Mouse (Mus musculus): ENCODE results near the gene Jaml.
A peak's percentile ranks its signal among the peaks of the same experiment; 100 is the strongest.
"Not testable (repeated sequence)": the region's sequence is repeated elsewhere in the genome, so short reads cannot be mapped to it uniquely, and the experiment has no call there.

Jaml gene

DNA sequence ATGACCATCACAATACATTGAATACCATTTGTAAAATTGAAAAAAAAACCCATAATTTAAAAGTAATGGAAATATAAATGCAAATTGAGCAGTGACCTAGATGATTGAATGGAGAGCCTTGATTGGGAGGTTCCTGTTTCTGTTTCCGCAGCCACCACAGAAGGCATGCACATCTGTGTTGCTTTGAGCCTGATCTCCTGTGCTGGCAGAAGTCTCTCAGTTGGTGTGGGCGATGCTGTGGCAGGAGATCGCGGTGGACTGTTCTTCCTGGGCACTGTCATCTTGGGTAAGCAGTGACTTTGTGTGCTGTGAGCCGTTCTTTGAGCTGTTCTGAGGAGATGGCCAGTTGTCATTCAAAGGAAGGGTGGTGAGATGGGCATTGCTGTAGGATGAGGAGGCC, at the start of gene Jaml:
Gene Jaml (plus strand): TSS at position 173 of the 400 bp plus-strand sequence.
- peak; percentile 58 for DNase-seq

DNA sequence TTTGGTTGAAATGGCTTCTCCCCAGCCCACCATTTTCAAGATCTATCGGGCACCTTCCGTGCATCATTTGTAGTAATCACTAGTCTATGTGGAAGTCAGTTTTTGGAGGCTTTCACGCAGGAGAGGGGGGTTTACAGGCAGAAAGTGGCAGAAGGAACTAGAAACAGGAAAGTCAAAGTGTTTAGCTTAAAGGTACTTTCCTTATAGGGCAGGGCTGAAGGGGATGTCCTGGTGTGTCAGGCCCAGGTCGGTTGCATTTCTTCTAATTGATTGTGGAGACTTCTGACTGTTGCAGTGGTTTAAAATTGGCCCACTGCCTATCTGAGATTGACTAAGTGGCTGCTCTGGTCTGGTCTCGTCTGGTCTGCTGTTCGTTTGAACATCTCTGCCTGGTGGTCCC, 48.6 kb upstream of the Jaml start:
- DNase-seq, result no peak

DNA sequence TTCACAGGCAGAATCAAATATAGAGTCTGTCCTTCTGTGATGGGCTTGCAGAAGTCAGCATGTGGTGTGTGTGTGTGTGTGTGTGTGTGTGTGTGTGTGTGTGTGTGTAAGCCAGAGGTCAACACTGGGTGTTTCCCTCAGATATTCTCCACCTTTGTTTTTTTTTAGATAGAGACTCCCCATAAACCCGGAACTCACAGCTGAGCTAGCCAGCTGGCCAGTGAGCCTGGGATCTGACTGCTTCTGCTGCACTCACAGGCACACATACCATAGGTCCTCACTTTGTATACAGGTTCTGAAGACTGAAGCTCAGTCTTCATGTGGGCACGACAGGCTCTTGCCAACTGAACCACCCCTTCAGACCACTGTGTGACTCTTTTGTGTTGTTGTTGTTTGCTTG, 46.7 kb upstream of the Jaml start:
- no peak for DNase-seq

DNA sequence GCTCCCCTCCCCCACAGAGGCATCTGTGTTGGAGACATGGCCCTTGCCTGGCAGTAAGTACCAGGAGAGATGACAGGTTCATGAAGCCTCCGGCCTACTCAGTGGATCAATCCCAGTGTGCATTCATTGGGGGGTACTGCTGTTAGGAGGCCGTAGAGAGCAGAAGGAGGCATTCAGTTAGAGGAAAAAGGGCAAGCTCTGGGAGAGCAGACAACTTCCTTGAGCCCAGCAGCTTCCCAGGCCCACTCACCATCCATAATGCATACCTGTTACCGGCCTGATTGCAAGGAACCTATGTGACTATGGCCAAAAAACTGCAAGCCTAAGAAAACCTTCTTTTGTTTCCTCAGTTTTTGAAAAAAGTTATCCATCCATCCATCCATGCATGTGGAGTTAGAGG, 44.5 kb upstream of the Jaml start:
- DNase-seq, result no peak

DNA sequence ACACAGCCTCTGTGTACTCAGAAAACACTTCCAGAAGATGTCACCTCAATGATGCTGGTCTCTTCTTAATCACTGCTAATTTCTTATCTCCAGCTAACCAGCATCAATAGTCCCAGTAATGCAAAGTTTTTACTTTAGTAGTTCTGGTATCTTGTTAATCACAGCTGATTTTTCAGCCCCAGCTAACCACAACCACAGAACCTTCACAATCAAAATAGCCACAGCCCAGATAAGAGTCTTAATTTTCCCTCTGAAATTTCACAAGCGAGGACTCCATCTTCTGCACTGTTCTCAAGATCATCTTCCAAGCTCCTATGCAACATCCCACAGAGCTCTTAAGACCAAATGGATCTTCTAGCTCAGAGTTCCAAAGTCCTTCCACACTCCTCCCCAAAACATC, 41.2 kb upstream of the Jaml start:
- not testable (repeated sequence) for DNase-seq

DNA sequence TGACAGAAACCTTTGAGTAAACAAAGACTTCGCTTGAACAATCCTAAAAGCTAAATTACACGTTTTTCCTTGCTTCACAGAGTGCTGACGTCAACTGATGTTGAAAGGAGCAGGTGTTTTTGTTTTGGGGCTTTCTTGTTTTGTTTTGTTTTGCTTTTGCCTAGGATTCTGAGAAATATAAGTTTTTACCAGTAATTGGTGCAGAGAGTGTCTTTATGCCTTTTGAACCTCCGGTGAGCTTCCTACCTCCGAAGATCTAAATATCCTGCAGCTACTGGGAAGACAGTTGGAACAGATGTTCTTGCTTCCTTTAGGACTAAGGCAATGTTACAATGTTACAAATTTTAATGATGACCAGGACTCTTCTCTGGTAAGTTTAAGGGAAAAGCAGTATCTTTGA, 39.5 kb upstream of the Jaml start, which contains the start of gene Mpzl2:
Gene Mpzl2 (plus strand): TSS at position 301 of the 400 bp plus-strand sequence.
- no peak for DNase-seq

DNA sequence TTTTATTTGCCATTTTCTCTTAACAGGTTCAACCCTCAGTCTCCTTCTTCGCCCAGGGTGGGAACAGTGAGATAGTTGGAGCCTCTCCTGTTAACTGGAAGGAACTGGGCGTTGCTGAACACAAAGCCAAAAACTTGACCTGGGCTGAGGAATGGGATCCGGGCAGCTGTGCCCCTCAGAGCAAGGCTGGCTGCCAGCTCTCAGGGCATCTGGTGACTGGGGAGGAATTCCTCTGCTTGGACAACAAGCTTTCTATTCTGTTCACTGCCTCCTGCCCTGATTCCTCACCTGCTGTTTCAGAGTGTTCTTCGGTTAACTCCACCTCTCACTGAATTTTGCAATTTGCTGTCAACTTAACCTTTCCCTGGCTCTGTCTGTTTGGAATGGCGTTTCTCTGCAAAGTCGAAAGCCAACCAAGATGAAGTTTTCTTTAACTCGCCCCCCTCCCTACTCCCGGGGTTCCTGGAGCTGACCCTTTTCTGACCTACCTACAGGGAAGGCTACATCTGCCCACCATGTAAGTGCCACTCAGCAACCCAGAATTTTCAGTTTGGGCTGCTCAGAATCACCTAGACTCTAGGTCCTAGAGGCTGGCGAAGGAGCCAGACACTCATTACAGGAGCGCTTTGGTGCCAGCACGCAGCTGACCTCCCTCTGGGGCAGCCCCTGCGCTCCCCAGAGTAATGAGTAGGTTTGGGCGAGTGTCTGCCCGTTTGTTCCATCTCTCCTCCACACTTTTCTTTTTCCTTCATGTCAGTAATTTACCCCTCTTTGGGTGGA, 38.7 kb upstream of the Jaml start:
- DNase-seq, result no peak

DNA sequence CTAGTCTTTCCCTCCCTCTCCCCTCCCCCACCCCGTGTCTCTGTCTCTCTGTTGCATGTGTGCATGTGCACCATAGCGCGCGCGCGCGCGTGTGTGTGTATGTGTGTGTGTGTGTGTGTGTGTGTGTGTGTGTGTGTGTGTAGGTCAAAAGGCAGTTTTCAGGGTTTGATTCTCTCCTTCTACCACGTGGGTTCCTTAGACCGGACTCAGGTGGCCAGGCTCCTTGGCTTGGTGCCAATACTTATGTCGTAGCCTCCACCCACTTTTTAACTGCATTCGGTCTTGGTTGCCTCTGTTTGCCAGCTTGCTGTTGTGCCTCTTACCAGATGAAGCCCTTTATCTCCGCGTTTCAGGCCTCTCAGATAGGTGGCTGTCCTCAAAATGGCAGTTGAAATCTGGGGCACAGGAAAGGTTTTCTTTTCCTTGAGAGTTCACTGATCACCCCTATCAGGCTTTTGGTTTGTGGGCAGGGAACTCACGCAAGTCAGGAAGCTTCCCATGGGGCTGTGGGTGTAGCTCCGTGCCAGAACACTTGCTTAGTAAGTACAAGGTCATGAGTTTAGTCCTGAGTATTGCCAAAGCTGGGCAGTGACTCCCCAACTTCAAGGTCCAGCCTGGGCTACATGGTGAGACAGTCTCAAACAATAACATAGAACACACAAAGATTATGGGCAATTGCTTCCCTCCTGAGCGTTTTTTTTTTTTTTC, 37.7 kb upstream of the Jaml start:
- no peak for DNase-seq

DNA sequence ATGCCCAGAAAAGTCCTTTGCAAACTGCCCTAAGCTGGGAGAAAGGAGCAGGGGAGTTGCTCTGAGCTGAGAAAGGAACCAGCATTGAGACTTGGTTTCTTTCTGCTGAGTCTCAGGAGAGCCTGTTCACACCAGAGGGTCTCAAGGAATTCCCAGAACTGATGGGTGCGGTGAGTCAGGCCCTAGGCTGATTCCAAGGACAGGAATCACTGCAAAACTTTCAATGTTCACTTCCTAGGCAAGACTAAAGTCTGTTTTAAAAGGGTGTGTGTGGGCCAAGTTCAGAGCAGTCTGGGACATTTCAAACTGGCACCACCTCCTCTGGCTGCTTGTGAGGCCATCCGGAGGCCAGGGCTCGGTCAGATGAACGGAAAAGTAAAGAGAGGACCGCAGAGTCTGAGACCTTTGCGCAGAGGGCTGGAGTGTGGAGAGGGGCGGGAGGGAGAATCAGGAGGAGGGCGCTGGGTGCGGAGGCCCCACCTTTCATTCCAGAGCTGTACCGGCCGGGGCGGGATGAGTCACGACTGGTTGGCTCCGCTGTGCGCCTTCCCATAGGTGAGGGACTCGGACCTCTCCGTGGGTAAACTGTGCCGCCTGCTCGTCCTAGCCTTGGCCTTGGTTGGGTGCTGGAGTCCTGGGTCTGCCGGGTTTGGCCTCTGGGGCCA, 36.8 kb upstream of the Jaml start:
- DNase-seq, result no peak

DNA sequence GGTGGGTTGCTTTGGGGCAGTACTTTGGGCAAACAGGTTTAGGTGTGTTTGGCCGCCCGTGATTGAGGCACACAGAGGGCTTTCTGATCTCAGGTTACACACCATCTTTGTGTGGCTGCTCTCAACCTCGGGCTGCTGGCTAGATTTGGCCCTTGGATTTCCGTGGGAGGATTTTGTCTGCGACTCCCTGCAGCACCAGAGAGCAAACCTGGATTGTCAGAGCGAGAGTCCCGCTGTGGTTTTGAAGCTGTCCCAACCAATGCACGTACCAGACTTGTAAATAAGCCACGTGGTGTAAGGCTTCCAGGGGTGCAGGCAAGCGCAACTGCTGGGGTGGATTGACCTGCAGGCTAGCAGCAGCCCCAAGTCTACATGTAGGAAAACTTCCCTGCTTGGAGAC, 36.0 kb upstream of the Jaml start:
- no peak for DNase-seq

DNA sequence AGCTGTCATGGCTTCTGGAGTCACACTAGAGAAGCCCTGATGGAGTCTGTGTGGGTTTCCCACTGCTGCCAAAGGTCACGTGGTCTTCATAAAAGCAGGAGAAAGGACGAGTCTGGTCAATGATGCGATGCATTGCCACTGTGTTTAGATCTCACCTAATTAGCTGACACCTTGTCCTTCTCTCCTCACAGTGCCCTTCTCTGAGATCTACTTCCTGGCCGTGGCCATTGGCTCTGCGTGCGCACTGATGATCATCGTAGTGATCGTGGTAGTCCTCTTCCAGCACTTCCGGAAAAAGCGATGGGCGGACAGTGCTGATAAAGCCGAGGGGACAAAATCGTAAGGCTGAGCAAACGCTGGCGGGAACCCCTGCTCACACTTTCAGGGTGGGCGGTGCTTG, 32.0 kb upstream of the Jaml start:
- DNase-seq, result no peak

DNA sequence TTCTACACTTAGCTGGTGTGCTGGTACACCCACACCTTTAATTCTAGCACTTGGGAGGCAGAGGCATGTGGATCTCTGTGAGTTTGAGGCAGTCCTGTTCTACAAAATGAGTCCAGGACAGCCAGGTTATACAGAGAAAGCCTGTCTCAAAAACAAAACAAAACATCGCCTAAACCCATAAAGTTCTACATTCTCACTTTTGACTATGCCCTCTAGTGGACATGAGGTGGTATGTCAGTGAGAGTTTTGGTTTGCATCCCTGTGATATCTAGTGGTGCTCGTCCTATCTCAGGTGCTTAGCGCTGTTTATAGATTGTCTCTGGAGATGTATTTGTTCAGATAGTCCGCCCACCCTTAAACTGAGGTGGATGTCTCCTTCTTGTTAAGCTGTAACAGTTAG, 30.5 kb upstream of the Jaml start:
- DNase-seq, result peak; percentile 46

DNA sequence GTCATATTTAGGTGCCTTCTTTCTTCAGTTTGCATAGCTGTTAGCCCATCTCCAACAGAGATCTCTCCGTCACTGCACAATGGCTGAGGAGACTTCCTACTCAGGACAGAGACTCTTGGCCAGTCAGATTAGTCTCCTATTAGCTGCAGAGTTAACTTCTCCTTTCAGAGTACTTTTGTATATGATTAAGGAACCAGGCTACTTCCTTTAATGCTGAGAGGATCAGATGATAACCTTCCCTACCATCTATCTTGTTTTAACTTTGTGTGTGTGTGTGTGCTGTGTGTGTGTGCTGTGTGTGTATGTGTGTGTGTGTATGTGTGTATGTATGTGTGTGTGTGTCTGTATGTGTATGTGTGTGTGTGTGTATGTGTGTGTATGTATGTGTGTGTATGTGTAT, 29.3 kb upstream of the Jaml start:
- no peak for DNase-seq

DNA sequence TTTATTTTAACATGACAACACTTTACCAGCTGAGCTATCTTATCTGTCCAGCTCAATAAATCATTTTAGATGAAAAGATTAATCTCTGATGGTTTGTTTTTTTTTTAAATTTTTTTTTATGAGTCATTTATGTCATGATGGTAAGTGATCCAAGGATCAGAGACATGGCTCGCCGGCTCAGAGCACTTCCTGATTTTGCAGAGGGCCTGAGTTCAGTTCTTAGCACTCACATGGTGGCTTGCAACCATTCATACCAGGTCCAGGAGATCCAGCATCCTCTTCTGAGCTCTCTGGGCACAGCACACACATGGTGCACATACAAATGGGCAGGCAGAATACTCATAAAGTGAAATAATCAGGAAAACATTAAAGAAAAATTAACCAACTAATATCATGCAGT, 28.7 kb upstream of the Jaml start:
- no peak for DNase-seq

DNA sequence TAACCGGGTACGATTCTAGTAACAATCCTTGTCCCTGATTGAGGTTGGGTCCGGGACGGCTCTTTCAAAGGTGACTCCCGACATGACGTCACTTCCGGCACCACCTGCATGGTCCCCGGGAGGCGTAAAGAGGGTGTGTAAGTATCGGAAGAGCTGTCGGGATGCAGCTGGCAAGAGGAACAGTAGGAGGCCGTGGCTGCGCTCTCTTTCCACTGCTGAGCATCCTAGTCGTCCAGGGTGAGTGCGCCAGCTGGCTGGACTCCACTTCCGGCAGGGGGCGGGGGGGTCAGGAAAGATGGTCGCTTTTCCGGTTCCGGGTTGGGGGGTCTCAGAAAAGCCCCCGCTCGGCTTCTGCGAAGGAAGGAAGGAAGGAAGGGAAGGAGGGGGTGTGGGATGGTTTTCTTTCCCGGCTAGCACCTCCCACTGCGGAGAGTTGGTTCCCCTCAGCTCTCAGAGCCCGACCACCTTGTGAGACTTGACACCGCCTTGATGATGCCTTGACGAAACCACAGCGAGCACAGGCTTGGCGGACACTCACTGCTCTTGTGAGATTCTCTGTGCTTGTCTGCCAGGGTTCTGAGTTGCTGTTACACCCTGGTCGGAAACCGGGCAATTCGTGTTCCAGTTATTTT, 23.8 kb upstream of the Jaml start, which contains the start of gene Mpzl3:
Gene Mpzl3 (plus strand): TSS at position 105 of the 632 bp plus-strand sequence.
- DNase-seq, result peak; percentile 89

DNA sequence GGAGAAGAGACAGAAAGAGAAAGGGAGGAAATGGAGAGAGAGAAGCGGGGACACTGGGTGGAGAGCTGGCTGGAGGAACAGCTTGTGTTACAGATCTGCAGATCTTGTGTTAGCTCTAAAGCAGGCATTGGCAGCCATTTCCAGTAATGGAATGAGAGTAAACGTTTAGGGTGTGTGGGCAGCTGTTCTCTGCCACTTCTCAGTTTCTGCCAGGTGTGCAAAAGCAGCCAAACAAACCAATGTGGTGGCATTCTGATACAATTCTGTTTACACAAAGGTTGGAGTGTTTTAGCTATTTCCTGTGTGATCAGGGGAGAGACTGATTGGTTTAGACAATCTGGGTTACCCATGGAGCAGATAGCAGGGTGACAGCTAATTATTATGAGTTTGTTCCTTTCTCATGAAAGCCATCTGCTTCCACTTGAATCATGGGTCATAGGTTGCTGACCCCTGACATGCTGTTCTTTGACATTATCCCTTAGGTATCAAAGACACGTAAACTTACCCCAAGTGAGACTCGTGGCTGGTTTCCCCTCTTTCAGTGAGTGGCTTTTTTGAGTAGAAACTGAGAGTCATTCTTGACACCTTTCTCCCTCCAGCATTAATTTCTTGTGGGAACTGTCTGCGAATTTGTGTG, 20.6 kb upstream of the Jaml start:
- DNase-seq, result peak; percentile 47

DNA sequence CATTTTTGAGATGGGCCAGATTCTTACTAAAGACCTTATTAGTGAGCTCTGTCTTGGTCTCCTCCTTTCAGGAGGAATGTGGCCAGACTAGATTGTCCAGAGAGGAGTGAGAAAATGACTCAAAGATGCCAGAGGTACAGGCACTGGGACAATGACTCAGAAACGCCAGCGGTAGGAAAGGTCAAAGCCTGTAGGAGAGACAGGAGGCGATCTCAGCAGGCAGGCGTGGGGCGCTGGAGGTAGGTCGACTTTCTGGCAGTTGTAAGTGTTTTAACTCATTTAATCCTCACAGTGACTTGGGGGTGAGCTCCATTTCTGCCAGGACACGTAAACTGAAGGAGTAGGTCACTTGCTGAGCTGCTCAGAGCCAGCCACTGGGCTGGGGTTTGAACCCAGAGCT, 18.8 kb upstream of the Jaml start:
- DNase-seq, result no peak

DNA sequence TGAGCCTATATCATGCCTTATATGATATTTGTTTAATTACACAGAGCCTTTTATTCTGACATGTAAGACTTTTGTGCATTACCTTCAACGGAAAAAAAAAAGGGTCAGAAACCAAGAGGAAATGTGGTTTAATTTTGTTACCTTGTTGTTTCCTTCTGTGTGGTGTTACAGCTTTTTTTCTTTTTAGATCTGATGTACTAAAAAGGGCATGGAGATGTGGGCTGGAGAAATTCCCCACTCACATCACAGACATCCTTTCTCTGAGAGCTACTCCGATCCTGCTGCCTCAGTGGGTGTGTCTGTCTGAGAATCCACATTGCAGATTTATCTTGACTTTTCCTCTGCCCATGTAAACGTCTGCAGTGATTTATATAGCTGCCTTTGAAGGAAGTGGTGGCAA, 16.3 kb upstream of the Jaml start:
- DNase-seq, result no peak

DNA sequence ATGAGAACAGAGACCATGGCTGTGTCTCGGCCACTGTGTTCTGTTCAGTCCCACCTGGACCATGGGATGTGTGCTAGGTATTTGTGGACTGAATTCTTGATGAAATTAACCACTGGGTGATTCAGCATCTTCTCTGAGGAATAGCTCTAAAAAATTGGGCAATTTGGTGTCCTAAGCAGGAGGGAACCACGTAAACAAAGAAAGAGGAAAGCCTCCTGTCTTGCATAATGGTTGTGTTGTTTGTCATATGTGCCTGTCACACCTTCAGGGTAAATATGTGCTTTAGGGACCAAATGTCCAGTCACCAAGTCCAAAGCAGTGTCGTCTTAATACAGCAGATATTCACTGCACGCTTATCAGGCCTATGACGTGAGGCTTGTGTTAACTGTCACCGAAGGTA, 14.6 kb upstream of the Jaml start:
- DNase-seq, result no peak

DNA sequence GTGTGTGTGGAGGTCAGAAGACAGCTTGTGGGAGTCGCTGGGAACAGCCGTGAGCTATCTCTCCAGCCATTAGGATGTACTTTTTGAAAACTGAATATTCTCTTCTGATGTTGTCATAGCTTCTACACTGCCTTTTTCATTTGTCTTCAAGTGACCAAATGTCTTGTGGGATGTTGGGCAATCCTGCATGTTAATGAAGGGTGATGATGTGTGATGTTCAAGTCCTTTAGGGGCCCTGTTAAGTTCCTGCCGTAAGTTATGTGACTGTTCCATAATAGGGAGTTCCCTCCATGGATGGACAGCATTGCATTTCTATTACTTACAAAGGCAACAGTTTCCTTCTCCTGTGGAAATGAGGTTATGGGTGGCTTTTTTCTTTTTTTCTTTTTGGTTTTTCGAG, 12.2 kb upstream of the Jaml start:
- DNase-seq, result no peak

DNA sequence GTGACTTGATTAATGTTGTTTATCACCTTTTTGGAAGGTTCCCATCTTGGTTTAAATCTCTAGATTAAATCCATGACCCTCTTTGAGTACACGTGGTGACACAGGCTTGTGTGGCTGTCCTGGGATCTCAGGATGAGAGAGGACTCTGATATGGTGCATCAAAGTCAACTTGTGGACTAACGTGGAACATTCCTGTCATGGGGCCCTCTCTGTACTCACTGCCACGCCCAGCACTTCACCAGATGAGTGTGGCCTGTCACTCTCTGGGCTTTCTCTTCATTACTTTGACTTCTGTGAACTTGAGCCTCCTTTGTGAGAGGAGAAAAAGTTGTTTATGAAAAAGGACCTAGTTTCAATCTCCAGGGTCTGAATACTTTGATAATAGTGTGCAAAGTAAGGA, 7.2 kb upstream of the Jaml start:
- no peak for DNase-seq

DNA sequence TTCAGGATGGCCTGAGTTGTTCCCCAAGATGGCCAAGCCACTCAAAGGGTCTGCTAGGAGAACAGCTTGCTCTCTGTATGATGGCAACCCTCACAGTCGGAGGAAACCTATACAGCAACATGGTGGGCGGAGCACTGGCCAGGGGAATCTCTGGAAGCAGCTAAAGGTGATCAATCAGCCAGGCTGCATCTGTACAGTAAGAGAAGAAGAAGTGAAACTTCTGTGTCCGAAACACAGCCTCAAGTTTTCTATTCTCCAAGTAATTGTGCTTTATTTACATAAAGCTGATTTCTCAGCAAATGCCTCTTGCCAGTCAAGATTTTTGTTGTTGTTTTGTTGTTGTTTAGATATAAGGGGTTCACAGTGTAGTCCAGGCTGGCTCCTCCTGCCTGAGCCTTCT, 1.1 kb upstream of the Jaml start:
- no peak for DNase-seq

DNA sequence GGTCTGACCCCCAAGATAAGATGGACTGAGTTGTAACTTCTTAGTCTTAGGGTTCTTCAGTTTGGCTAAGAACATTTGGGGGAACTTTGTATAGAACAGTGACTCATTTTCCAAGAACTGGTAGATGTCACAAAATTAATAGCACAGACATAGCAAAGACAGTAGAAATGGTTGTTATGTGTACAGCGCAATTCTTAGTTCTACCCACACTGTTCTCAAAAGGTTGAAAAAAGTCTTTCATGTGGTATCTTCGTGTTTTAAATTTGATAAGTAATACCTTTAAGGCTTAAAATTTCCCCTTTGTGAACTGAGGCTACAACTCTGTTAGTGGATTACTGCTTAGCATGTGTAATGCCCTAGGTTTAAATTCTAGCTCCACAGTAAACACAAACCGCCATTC, 4.1 kb downstream of the Jaml start:
- DNase-seq, result no peak

Measured in thymus, postnatal 25 days (tissue).